Comparison of ENCODE assay signal across 9 mouse cellular contexts in genomic region chr1:169916659-169917058, GRCm38 (mm10). TPM values are rescaled to one million over a fixed set of nuclear protein-coding genes. Genes with fewer than 3 reads are reported as not detected.
A peak's percentile ranks its signal among the peaks of the same experiment; 100 is the strongest.
DNase-seq lines count a peak whose midpoint lies in the region; ATAC-seq and TF ChIP-seq lines count a peak whose summit lies in the region.
"Had no signal": no experiment of that assay in that cellular context is flagged by ENCODE, and none has a peak within 500 bp of the region (broad histone marks: within the 10 kb centered on the region; RNA-seq: fewer than 3 reads in every experiment).

No protein-coding gene starts in this region.

- peak; percentile 56 to 63 for DNase-seq in heart, adult 2 months
- peak; percentile 55 for DNase-seq in brain, embryonic 14.5 days (ENCODE audit: low read depth)
- peak; percentile 48 to 66 for DNase-seq in heart, adult 9 months (ENCODE audit: low spot score in 2 of 2)
- DNase-seq in cerebellum, adult 8-10 months = no peak
- no peak for DNase-seq in left cerebral cortex, adult 18-20 months (ENCODE audit: low spot score in 2 of 2)

- no peak overlapping the region for H3K9ac ChIP-seq in heart, adult 2 months (ENCODE audit: low read depth, low read length)
- no peak overlapping the region for H3K9ac ChIP-seq in heart, embryonic 12.5 days
- no peak overlapping the region for H3K9ac ChIP-seq in limb, embryonic 15.5 days

- WGBS in heart, adult 2 months = 33% methylated on average over 7 of the region's 7 CpGs
- WGBS in heart, embryonic 12.5 days = 38% methylated on average over 7 of the region's 7 CpGs
- WGBS in limb, embryonic 15.5 days = 10% methylated on average over 7 of the region's 7 CpGs

- H3K27me3 ChIP-seq in heart, adult 2 months (ENCODE audit: control insufficient read depth, insufficient read depth, low read length) = no peaks in the 10 kb centered on the region
- H3K27me3 ChIP-seq in heart, embryonic 12.5 days (replicated peaks) = peaks cover 6% of the 10 kb centered on the region; the same call in 1 of the 2 replicates
- H3K27me3 ChIP-seq in limb, embryonic 15.5 days = no peaks in the 10 kb centered on the region

- TF ChIP-seq CTCF in heart, adult 2 months (IDR thresholded peaks at IDR 0.05) = no peak
- no peak for TF ChIP-seq CTCF in brain, embryonic 14.5 days (IDR thresholded peaks at IDR 0.05; ENCODE audit: borderline replicate concordance, extremely low read depth, insufficient read depth, insufficient read length)

- TF ChIP-seq POLR2A in heart, adult 2 months (IDR thresholded peaks at IDR 0.05; ENCODE audit: insufficient read depth, low read depth, low read length) = no peak
- TF ChIP-seq POLR2A in brain, embryonic 14.5 days (IDR thresholded peaks at IDR 0.05; ENCODE audit: borderline replicate concordance, extremely low read depth, insufficient read depth, insufficient read length, poor library complexity, severe bottlenecking) = no peak

- no peaks in the 10 kb centered on the region for H3K4me1 ChIP-seq in heart, adult 2 months (ENCODE audit: control insufficient read depth, insufficient read depth, low read length)
- H3K4me1 ChIP-seq in heart, embryonic 12.5 days (replicated peaks) = peaks cover 3% of the 10 kb centered on the region; the same call in 1 of the 2 replicates
- H3K4me1 ChIP-seq in limb, embryonic 15.5 days = peaks cover 12% of the 10 kb centered on the region

- H3K4me3 ChIP-seq in heart, adult 2 months = no peak overlapping the region
- no peak overlapping the region for H3K4me3 ChIP-seq in heart, embryonic 12.5 days
- H3K4me3 ChIP-seq in limb, embryonic 15.5 days = no peak overlapping the region

- no peaks in the 10 kb centered on the region for H3K36me3 ChIP-seq in heart, adult 2 months (ENCODE audit: control insufficient read depth, insufficient read depth, low read length)
- H3K36me3 ChIP-seq in heart, embryonic 12.5 days = no peaks in the 10 kb centered on the region
- no peaks in the 10 kb centered on the region for H3K36me3 ChIP-seq in limb, embryonic 15.5 days

- H3K9me3 ChIP-seq in heart, embryonic 12.5 days (replicated peaks) = no peaks in the 10 kb centered on the region
- H3K9me3 ChIP-seq in limb, embryonic 15.5 days = no peaks in the 10 kb centered on the region

- H3K27ac ChIP-seq in heart, adult 2 months = peak overlapping the region; percentile 43
- no peak overlapping the region for H3K27ac ChIP-seq in heart, embryonic 12.5 days (ENCODE audit: poor library complexity, severe bottlenecking)
- H3K27ac ChIP-seq in limb, embryonic 15.5 days = no peak overlapping the region

- H3K4me2 ChIP-seq in heart, embryonic 12.5 days = no peak overlapping the region
- H3K4me2 ChIP-seq in limb, embryonic 15.5 days = no peak overlapping the region

- ATAC-seq in heart, embryonic 12.5 days (ENCODE audit: insufficient number of reproducible peaks, low FRiP score) = no peak
- 0 out of 2 replicates have a peak, but pooled peaks have one; percentile 44 for ATAC-seq in limb, embryonic 15.5 days (ENCODE audit: insufficient number of reproducible peaks, low FRiP score, low TSS enrichment, low read depth)
- ATAC-seq in CD4-positive, CD25-positive, alpha-beta regulatory T cell, adult 4 months = no peak

- 0 out of 2 replicates have a peak, but pooled peaks have one; percentile 21 for TF ChIP-seq EP300 in heart, adult 2 months (IDR thresholded peaks at IDR 0.05; ENCODE audit: insufficient read depth, low read depth, low read length)

- no peaks in the 10 kb centered on the region for H3K79me2 ChIP-seq in heart, adult 2 months (replicated peaks; ENCODE audit: control insufficient read depth, insufficient read depth, low read length)

- intact Hi-C loops in heart, adult 2 months (cut with DNase I) = loop anchor here (10.0 kb wide), 1 partner anchor 172 kb away; the partner anchor contains the start of gene Rgs4

RNA-seq across cellular contexts. Expression of gene Ccdc190, which starts 11.8 kb away (rescaled TPM):
- under 1 TPM in 1 of 2 experiments, not detected in 1; 0.29 TPM for total RNA-seq in heart, adult 2 months (2021)
- polyA plus RNA-seq in heart, adult 2 months (2012; rRNA removed) = 0.16 TPM in 1 of 2 replicates, not detected in the other
- polyA plus RNA-seq in heart, embryonic 12.5 days (2016; fragmentation: Nextera tagmentation; extraction: Ambion mirVana) = not detected in 2 replicates
- polyA plus RNA-seq in brain, embryonic 14.5 days (2012; rRNA removed) = 6.3 and 8.5 TPM in 2 replicates
- polyA plus RNA-seq in limb, embryonic 15.5 days (2015; fragmentation: Nextera tagmentation; extraction: Ambion mirVana) = 0.13 TPM in 1 of 2 replicates, not detected in the other
- polyA plus RNA-seq in CD4-positive, CD25-positive, alpha-beta regulatory T cell, adult 4 months (2017; shearing (Covaris generic)) = not detected
- total RNA-seq in left cerebral cortex, adult 18-20 months (2021) = 10 to 100 TPM; 16.8 to 20.0 TPM
- total RNA-seq: gastrocnemius, postnatal 4 days had no signal

RNA-seq across cellular contexts. Expression of gene Hsd17b7, which starts 52.4 kb away (rescaled TPM):
- 10 to 100 TPM; 14.2 to 14.4 TPM for total RNA-seq in heart, adult 2 months (2021)
- 13.1 and 13.2 TPM in 2 replicates for polyA plus RNA-seq in heart, adult 2 months (2012; rRNA removed)
- polyA plus RNA-seq in heart, embryonic 12.5 days (2016; fragmentation: Nextera tagmentation; extraction: Ambion mirVana) = 35.7 and 37.5 TPM in 2 replicates
- polyA plus RNA-seq in brain, embryonic 14.5 days (2012; rRNA removed) = 14.6 and 14.9 TPM in 2 replicates
- 22.0 and 22.9 TPM in 2 replicates for polyA plus RNA-seq in limb, embryonic 15.5 days (2015; fragmentation: Nextera tagmentation; extraction: Ambion mirVana)
- polyA plus RNA-seq in CD4-positive, CD25-positive, alpha-beta regulatory T cell, adult 4 months (2017; shearing (Covaris generic)) = 10 to 100 TPM in 1 of 2 experiments, 1 to 10 TPM in 1; 9.4 to 13.9 TPM
- 10 to 100 TPM; 14.4 to 17.4 TPM for total RNA-seq in left cerebral cortex, adult 18-20 months (2021)

Comparison
In these comparisons a context has a peak if more than half of its experiments do, and no peak if none do; other contexts are left out.
1. DNase-seq: peak in heart, adult 2 months (2 of 2), brain, embryonic 14.5 days (single experiment) and heart, adult 9 months (2 of 2); none in cerebellum, adult 8-10 months (single experiment) and left cerebral cortex, adult 18-20 months (0 of 2).